Mouse (Mus musculus) E14TG2a.4 (cell line): ENCODE measurements at regions not wholly inside any gene's neighbourhood (a gene's known extent, or its start where the extent isn't known, plus 50 kb on each side); places are given as distances from the start of the nearest gene placed in this dataset.

ENCODE experiments used
- CTCF ChIP-seq: conservative IDR thresholded peaks from 2 replicates; pipeline ENCODE4 v1.5.1; 2014; ENCODE audit warnings: low read length
- NANOG ChIP-seq: IDR thresholded peaks from 2 replicates; pipeline ENCODE4 v1.6.1; 2014; ENCODE audit warnings: borderline replicate concordance, low read length, mixed read lengths

DNA sequence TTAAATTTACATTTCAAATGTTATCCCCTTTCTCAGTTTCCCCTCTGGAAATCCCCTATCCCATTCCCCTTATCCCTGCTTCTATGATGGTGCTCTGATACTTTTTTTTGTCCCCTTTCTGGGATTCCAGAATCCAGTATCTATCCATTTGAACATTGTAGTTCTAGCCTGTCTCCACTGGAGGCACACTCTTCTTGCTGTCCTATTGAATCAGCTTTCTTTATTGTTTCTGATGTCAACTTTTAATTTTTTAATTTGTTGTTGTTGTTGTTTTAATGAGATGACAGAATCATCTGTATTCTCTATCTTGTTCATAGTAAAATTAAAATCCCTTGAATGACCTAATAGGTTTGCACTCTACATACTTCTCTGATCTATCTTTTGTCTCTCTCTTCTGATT is 309.0 kb upstream of the Nrg3 start:
- TF ChIP-seq CTCF (peak; percentile 67), NANOG (no peak)
